Mouse (Mus musculus) bone marrow macrophage, adult 2 months (primary cell): ENCODE measurements at regions not wholly inside any gene's neighbourhood (a gene's known extent, or its start where the extent isn't known, plus 50 kb on each side); places are given as distances from the start of the nearest gene placed in this dataset.

Experiments used
- CTCF ChIP-seq: IDR thresholded peaks from 2 replicates; pipeline ENCODE4 v1.5.1; 2012; ENCODE audit warnings: low read depth, mild to moderate bottlenecking, low read length, moderate library complexity
- POLR2A ChIP-seq: IDR thresholded peaks from 2 replicates; pipeline ENCODE4 v1.6.1; 2012; ENCODE audit warnings: mild to moderate bottlenecking, low read depth, low read length, borderline replicate concordance

GRCm38 (mm10) chr16:30194836-30195235 is 72.5 kb downstream of the Cpn2 start:
- no peak for TF ChIP-seq CTCF
- no peak for TF ChIP-seq POLR2A
